Mouse (Mus musculus): ENCODE measurements at regions not wholly inside any gene's neighbourhood (a gene's known extent, or its start where the extent isn't known, plus 50 kb on each side); places are given as distances from the start of the nearest gene placed in this dataset.

- intact Hi-C loops (cut with DNase I) = no loop called here
- DNase-seq = no peak
Measured at GRCm38 (mm10) chr4:58663628-58664205, 110.0 kb upstream of the Lpar1 start.

- DNase-seq = no peak
- intact Hi-C loops (cut with DNase I) = no loop called here
Measured at GRCm38 (mm10) chr4:58661781-58662293, 108.1 kb upstream of the Lpar1 start.

GRCm38 (mm10) chr4:58660511-58660910 lies 106.8 kb upstream of the Lpar1 start:
- intact Hi-C loops (cut with DNase I) = no loop called here
- no peak for DNase-seq

GRCm38 (mm10) chr4:58658206-58658605 lies 104.5 kb upstream of the Lpar1 start:
- DNase-seq = no peak
- intact Hi-C loops (cut with DNase I) = no loop called here

GRCm38 (mm10) chr4:58647761-58648295 lies 94.1 kb upstream of the Lpar1 start:
- DNase-seq = no peak
- intact Hi-C loops (cut with DNase I) = no loop called here

- intact Hi-C loops (cut with DNase I) = no loop called here
- no peak for DNase-seq
Measured at GRCm38 (mm10) chr4:58646821-58647220, 93.1 kb upstream of the Lpar1 start.

- no peak for DNase-seq
- intact Hi-C loops (cut with DNase I) = no loop called here
Measured at GRCm38 (mm10) chr4:58643371-58643770, 89.7 kb upstream of the Lpar1 start.

GRCm38 (mm10) chr4:58642236-58642635 lies 88.5 kb upstream of the Lpar1 start:
- intact Hi-C loops (cut with DNase I) = no loop called here
- DNase-seq = no peak

GRCm38 (mm10) chr4:58632696-58633095 lies 79.0 kb upstream of the Lpar1 start:
- intact Hi-C loops (cut with DNase I) = no loop called here
- DNase-seq = no peak

GRCm38 (mm10) chr4:58631415-58631814 lies 77.7 kb upstream of the Lpar1 start:
- intact Hi-C loops (cut with DNase I) = no loop called here
- DNase-seq = no peak

- intact Hi-C loops (cut with DNase I) = no loop called here
- no peak for DNase-seq
Measured at GRCm38 (mm10) chr4:58627021-58627420, 73.3 kb upstream of the Lpar1 start.

GRCm38 (mm10) chr4:58624059-58624458 lies 70.4 kb upstream of the Lpar1 start:
- no peak for DNase-seq
- intact Hi-C loops (cut with DNase I) = no loop called here

GRCm38 (mm10) chr4:58620641-58621040 lies 66.9 kb upstream of the Lpar1 start:
- intact Hi-C loops (cut with DNase I) = no loop called here

GRCm38 (mm10) chr4:58617261-58617660 lies 63.6 kb upstream of the Lpar1 start:
- no peak for DNase-seq
- intact Hi-C loops (cut with DNase I) = no loop called here

More at GRCm38 (mm10) chr4:58620641-58621040, 66.9 kb upstream of the Lpar1 start:
- DNase-seq = no peak

GRCm38 (mm10) chr4:58613536-58613935 lies 59.8 kb upstream of the Lpar1 start:
- intact Hi-C loops (cut with DNase I) = no loop called here

GRCm38 (mm10) chr4:58613022-58613421 lies 59.3 kb upstream of the Lpar1 start:
- DNase-seq = no peak
- intact Hi-C loops (cut with DNase I) = no loop called here

More at GRCm38 (mm10) chr4:58613536-58613935, 59.8 kb upstream of the Lpar1 start:
- no peak for DNase-seq

- intact Hi-C loops (cut with DNase I) = no loop called here
Measured at GRCm38 (mm10) chr4:58607491-58607890, 53.8 kb upstream of the Lpar1 start.

GRCm38 (mm10) chr4:58605941-58606340 lies 52.2 kb upstream of the Lpar1 start:
- no peak for DNase-seq
- intact Hi-C loops (cut with DNase I) = no loop called here

More at GRCm38 (mm10) chr4:58607491-58607890, 53.8 kb upstream of the Lpar1 start:
- DNase-seq = no peak
